Mouse (Mus musculus): ENCODE data around the gene Nkpd1. TPM values are rescaled to one million over a fixed set of nuclear protein-coding genes. Genes with fewer than 3 reads are reported as not detected.
"Not testable (repeated sequence)": the region's sequence is repeated elsewhere in the genome, so short reads cannot be mapped to it uniquely, and the experiment has no call there.

Gene Nkpd1
- polyA plus RNA-seq, 1 experiment from 2014 or later = 0.90 TPM

DNA sequence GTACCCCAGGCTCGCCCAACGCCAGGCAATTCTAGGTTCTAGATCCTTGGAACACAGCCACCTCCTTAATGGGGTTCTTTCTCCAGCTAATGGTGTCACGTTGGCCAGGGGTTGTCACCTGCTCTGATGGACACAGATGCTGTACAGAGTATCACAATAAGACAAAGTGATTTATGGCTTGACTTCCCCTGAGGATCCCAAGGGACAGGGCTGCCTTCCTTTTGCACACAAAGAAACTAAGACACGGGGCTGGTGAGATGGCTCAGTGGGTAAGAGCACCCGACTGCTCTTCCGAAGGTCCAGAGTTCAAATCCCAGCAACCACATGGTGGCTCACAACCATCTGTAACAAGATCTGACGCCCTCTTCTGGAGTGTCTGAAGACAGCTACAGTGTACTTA, 5.7 kb upstream of the Nkpd1 start:
- not testable (repeated sequence) for H3K27me3 ChIP-seq (replicated peaks; ENCODE audit: control insufficient read depth, insufficient read depth, low read length); ATAC-seq; H3K4me3 ChIP-seq (replicated peaks; ENCODE audit: low read length); H3K4me2 ChIP-seq (ENCODE audit: low read length); H3K9me3 ChIP-seq (ENCODE audit: control insufficient read depth, low read length); H3K27ac ChIP-seq (ENCODE audit: low read length); H3K36me3 ChIP-seq (ENCODE audit: control insufficient read depth, insufficient read depth); H3K9ac ChIP-seq (replicated peaks; ENCODE audit: low read depth, low read length)
- peaks cover 19% of the 10 kb centered on the region for H3K4me1 ChIP-seq (replicated peaks; ENCODE audit: control insufficient read depth, insufficient read depth, low read length)
- 94% methylated on average over 6 of the region's 7 CpGs for WGBS

DNA sequence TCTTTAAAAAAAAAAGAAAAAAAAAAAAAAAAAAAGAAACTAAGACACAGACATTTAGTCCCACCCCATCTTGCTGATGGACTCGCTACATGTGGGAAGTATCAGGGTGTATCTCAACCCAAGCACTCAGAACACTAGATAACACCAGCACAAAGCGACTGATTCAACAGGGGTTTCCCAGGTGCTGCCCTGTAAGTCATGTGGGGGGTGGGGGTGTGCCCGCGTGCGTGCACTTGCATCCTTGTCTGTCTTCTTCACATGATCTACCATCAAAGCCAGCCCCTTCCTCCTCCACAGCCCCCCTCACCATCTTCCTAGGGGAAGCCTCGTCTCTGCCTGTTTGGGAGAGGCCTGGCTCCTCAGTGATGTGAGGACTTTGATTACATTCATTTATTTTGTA, 5.3 kb upstream of the Nkpd1 start:
- H3K9me3 ChIP-seq (ENCODE audit: control insufficient read depth, low read length) = no peaks in the 10 kb centered on the region
- peaks cover 15% of the 10 kb centered on the region for H3K4me1 ChIP-seq (replicated peaks; ENCODE audit: control insufficient read depth, insufficient read depth, low read length)
- 77% methylated on average over 6 of the region's 6 CpGs for WGBS
- H3K4me3 ChIP-seq (replicated peaks; ENCODE audit: low read length) = no peak overlapping the region
- no peak overlapping the region for H3K9ac ChIP-seq (replicated peaks; ENCODE audit: low read depth, low read length)
- ATAC-seq = no peak
- H3K36me3 ChIP-seq (ENCODE audit: control insufficient read depth, insufficient read depth) = no peaks in the 10 kb centered on the region
- H3K27ac ChIP-seq (ENCODE audit: low read length) = no peak overlapping the region
- H3K4me2 ChIP-seq (ENCODE audit: low read length) = no peak overlapping the region
- no peaks in the 10 kb centered on the region; the same call in 1 of the 2 replicates for H3K27me3 ChIP-seq (replicated peaks; ENCODE audit: control insufficient read depth, insufficient read depth, low read length)

DNA sequence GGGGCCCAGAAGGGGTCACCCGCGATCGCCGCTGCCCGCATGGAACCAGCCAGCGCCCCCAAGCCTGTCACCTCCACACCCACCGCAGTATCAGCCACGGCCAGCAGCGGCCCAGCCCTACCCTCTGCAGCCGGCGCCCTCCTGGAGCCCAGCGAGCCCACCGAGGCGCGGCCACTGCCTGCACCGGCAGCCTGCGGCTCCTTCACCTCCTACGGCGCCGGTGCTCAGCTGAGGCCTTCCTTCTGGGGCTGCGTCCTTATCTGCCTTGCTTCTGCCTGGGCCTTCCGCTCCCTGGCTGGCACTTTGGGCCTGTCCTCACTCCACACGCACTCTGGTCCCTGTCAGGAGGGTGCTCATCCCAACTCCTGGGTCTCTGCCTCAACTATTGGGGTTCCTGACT, 2.4 kb downstream of the Nkpd1 start:
- H3K9ac ChIP-seq (replicated peaks; ENCODE audit: low read depth, low read length) = peak overlapping the region; percentile 48
- H3K4me3 ChIP-seq (replicated peaks; ENCODE audit: low read length) = 0 out of 2 replicates have a peak overlapping the region, but pooled peaks have one; percentile 14
- H3K27ac ChIP-seq (ENCODE audit: low read length) = no peak overlapping the region
- peaks cover 27% of the 10 kb centered on the region for H3K4me1 ChIP-seq (replicated peaks; ENCODE audit: control insufficient read depth, insufficient read depth, low read length)
- no peaks in the 10 kb centered on the region for H3K9me3 ChIP-seq (ENCODE audit: control insufficient read depth, low read length)
- H3K4me2 ChIP-seq (ENCODE audit: low read length) = peak overlapping the region; percentile 32
- ATAC-seq = no peak
- WGBS = 6% methylated on average over 20 of the region's 23 CpGs
- H3K36me3 ChIP-seq (ENCODE audit: control insufficient read depth, insufficient read depth) = no peaks in the 10 kb centered on the region
- peaks cover 56% of the 10 kb centered on the region for H3K27me3 ChIP-seq (replicated peaks; ENCODE audit: control insufficient read depth, insufficient read depth, low read length)

DNA sequence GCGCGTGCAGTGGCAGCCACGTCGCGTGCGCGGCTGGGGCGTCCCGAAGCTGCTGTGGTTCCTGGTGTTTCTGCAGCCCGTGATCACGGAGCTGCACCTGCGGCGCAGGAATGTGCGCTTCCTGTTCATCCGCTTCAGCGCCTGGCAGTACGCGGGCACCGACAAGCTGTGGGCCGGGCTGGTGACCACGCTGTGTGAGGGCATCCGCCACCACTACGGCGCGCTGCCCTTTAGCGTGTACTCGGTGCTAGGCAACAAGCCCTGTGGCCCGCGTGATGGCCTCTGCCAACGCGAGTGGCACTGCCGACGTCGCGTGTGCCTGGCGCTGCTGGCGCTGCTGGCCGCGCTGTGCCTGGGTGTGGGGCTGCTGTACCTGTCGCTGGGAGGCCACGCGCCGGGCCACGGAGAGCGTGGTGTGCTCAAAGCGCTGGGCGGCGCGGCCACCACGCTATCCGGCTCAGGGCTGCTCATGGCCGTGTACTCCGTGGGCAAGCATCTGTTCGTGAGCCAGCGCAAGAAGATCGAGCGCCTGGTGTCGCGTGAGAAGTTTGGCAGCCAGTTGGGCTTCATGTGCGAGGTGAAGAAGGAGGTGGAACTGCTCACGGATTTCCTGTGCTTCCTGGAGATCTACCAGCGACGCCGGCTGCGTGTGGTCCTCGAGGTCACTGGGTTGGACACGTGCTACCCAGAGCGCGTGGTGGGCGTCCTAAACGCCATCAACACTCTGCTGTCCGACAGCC, 5.5 kb downstream of the Nkpd1 start:
- H3K4me1 ChIP-seq (replicated peaks; ENCODE audit: control insufficient read depth, insufficient read depth, low read length) = peaks cover 23% of the 10 kb centered on the region
- H3K27ac ChIP-seq (ENCODE audit: low read length) = no peak overlapping the region
- ATAC-seq = peak; percentile 18
- peak overlapping the region; percentile 51 for H3K4me3 ChIP-seq (replicated peaks; ENCODE audit: low read length)
- peaks cover 61% of the 10 kb centered on the region for H3K27me3 ChIP-seq (replicated peaks; ENCODE audit: control insufficient read depth, insufficient read depth, low read length)
- no peaks in the 10 kb centered on the region for H3K36me3 ChIP-seq (ENCODE audit: control insufficient read depth, insufficient read depth)
- H3K9me3 ChIP-seq (ENCODE audit: control insufficient read depth, low read length) = no peaks in the 10 kb centered on the region
- peak overlapping the region; percentile 88 for H3K4me2 ChIP-seq (ENCODE audit: low read length)
- peak overlapping the region; percentile 61 for H3K9ac ChIP-seq (replicated peaks; ENCODE audit: low read depth, low read length)
- 8% methylated on average over 72 of the region's 72 CpGs for WGBS

DNA sequence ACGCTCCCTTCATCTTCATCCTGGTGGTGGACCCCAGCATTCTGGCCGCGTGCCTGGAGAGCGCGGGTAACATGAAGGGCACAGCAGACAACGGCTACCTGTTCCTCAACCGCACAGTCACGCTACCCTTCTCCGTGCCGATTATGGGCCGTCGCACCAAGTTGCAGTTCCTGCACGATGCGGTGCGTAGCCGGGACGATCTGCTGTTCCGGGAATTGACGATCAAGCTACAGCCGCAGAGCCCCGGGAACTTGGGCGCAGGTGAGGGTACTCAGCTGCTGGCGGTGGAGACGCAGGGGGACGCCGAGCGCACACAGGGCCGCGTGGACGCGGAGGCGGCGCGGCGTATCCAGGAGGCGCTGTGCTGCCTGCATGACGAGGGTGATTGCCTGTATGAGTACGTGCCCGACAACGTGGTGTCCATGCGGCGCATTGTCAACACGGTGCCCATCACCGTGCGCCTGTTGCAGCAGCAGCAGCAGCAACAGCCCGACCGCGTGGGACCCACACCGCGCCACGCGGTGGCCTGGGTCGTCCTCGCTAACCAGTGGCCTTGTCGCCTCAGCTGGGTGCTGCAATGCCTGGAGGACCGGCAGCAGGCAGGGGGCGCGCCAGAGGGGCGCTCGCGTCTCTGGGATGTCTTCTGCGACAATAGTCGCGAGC, 6.2 kb downstream of the Nkpd1 start:
- peak; percentile 77 for ATAC-seq
- H3K9ac ChIP-seq (replicated peaks; ENCODE audit: low read depth, low read length) = peak overlapping the region; percentile 61
- H3K27me3 ChIP-seq (replicated peaks; ENCODE audit: control insufficient read depth, insufficient read depth, low read length) = peaks cover 54% of the 10 kb centered on the region
- H3K9me3 ChIP-seq (ENCODE audit: control insufficient read depth, low read length) = no peaks in the 10 kb centered on the region
- H3K27ac ChIP-seq (ENCODE audit: low read length) = no peak overlapping the region
- whole genome bisulfite sequencing = 2% methylated on average over 64 of the region's 64 CpGs
- no peaks in the 10 kb centered on the region for H3K36me3 ChIP-seq (ENCODE audit: control insufficient read depth, insufficient read depth)
- H3K4me3 ChIP-seq (replicated peaks; ENCODE audit: low read length) = peak overlapping the region; percentile 51
- peaks cover 23% of the 10 kb centered on the region for H3K4me1 ChIP-seq (replicated peaks; ENCODE audit: control insufficient read depth, insufficient read depth, low read length)
- H3K4me2 ChIP-seq (ENCODE audit: low read length) = peak overlapping the region; percentile 88

DNA sequence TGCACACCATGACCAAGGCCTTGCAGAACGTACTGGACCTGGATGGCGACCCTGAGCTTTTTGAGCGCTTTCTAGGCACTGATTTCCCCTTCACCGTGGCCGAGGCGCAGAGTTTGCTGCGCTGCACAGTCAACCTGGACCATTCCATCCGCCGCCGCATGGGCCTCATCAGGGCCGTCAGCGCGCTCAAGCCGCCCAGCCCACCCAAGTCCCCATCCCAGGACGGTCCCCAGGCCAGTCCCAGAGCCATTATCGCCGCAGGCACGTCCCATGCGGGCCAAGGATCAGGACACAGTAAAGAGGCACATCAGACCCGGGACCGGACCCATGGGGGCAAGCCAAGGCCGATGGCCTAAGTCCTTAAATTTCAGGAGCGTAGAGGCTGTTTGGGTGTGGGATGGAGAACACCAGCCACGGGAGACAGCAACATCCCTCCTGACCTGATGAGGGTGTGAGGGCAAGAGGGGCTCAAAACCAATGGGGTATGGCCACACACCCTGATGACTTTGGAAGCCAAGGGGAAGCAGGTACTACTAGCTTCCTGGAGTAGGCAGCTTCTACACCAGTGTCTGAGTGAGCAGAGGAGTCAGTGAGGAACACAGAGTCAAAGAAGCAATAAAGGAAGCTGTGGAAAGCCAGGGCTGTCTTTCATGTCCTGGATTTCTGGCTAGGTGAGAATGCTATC, 6.9 kb downstream of the Nkpd1 start:
- H3K4me1 ChIP-seq (replicated peaks; ENCODE audit: control insufficient read depth, insufficient read depth, low read length) = peaks cover 23% of the 10 kb centered on the region
- peak overlapping the region; percentile 61 for H3K9ac ChIP-seq (replicated peaks; ENCODE audit: low read depth, low read length)
- peak; percentile 39 for ATAC-seq
- peak overlapping the region; percentile 51 for H3K4me3 ChIP-seq (replicated peaks; ENCODE audit: low read length)
- peak overlapping the region; percentile 88 for H3K4me2 ChIP-seq (ENCODE audit: low read length)
- no peak overlapping the region for H3K27ac ChIP-seq (ENCODE audit: low read length)
- no peaks in the 10 kb centered on the region for H3K9me3 ChIP-seq (ENCODE audit: control insufficient read depth, low read length)
- H3K36me3 ChIP-seq (ENCODE audit: control insufficient read depth, insufficient read depth) = no peaks in the 10 kb centered on the region; the same call in 1 of the 2 replicates
- peaks cover 47% of the 10 kb centered on the region for H3K27me3 ChIP-seq (replicated peaks; ENCODE audit: control insufficient read depth, insufficient read depth, low read length)
- WGBS = 11% methylated on average over 24 of the region's 24 CpGs

DNA sequence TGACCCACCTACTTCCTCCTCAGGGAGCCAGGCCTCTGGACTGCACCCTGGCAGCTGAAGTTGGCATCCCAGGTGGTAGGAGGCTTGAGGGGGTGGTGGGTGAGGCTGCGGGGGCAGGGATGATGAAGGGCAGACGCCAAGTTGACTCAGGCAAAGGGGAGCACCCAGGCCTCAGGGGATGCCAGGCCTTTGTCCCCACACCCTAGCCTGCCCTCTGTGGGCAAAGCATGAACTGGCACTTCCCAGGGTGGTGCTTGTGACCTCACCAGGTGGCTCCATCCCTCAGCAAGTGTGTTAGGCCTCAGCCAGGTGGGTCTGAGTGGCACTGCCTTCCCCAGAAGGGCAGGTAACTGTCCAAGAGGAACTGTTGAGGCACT, 7.5 kb downstream of the Nkpd1 start:
- WGBS = 51% methylated on average over 2 of the region's 2 CpGs
- no peak for ATAC-seq
- H3K4me3 ChIP-seq (replicated peaks; ENCODE audit: low read length) = no peak overlapping the region
- H3K4me2 ChIP-seq (ENCODE audit: low read length) = no peak overlapping the region
- H3K9ac ChIP-seq (replicated peaks; ENCODE audit: low read depth, low read length) = no peak overlapping the region
- peaks cover 23% of the 10 kb centered on the region for H3K4me1 ChIP-seq (replicated peaks; ENCODE audit: control insufficient read depth, insufficient read depth, low read length)
- no peak overlapping the region for H3K27ac ChIP-seq (ENCODE audit: low read length)
- H3K27me3 ChIP-seq (replicated peaks; ENCODE audit: control insufficient read depth, insufficient read depth, low read length) = peaks cover 45% of the 10 kb centered on the region
- no peaks in the 10 kb centered on the region; the same call in 1 of the 2 replicates for H3K36me3 ChIP-seq (ENCODE audit: control insufficient read depth, insufficient read depth)
- H3K9me3 ChIP-seq (ENCODE audit: control insufficient read depth, low read length) = no peaks in the 10 kb centered on the region

DNA sequence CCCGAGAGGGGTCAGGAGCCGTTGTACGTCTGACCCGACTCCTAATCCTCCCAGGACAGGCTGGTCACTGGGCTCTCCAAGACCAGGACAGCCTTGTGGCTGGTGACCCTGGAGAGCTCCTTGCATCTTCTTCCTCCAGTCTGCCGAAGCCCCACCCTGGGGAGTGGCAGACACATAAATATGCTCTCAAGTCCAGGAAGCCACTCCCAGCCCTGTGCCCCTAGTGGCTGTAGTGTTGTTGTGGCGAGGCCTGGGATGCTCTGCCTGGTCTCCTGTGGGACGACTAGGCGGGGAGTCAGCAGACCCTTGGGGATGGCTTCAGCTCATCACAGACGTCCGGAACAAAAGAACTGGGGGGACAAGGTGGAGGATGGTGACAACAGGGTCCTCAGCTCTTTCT, 13.4 kb downstream of the Nkpd1 start:
- ATAC-seq = no peak
- WGBS = 85% methylated on average over 10 of the region's 10 CpGs

DNA sequence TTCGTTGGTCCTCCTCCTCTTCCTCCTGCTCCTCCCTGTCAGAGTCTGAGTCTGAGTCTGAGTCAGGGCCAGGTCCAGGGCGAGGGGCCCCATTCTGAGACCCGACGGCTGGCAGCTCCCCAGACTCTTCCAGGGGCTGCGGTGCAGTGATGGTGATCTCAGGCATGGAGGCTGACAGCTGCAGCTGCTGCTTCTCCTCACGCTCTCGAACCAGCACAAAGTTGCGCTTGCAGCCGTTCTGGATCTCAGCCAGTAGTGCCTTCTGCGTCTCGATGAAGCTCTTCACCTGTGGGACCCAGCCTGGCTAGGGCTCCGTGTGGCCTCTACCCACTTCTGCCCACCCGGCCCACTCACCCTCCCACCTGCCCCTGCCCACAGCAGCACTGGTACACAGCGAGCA, 14.6 kb downstream of the Nkpd1 start:
- H3K36me3 ChIP-seq (ENCODE audit: control insufficient read depth, insufficient read depth) = peaks cover 21% of the 10 kb centered on the region; the same call in 1 of the 2 replicates
- WGBS = 86% methylated on average over 14 of the region's 14 CpGs
- H3K9me3 ChIP-seq (ENCODE audit: control insufficient read depth, low read length) = no peaks in the 10 kb centered on the region
- no peaks in the 10 kb centered on the region for H3K4me1 ChIP-seq (replicated peaks; ENCODE audit: control insufficient read depth, insufficient read depth, low read length)
- H3K4me2 ChIP-seq (ENCODE audit: low read length) = no peak overlapping the region
- H3K4me3 ChIP-seq (replicated peaks; ENCODE audit: low read length) = no peak overlapping the region
- no peak overlapping the region for H3K27ac ChIP-seq (ENCODE audit: low read length)
- no peak for ATAC-seq
- H3K9ac ChIP-seq (replicated peaks; ENCODE audit: low read depth, low read length) = no peak overlapping the region
- H3K27me3 ChIP-seq (replicated peaks; ENCODE audit: control insufficient read depth, insufficient read depth, low read length) = no peaks in the 10 kb centered on the region

More for the DNA sequence above, 13.4 kb downstream of the Nkpd1 start:
- peaks cover 21% of the 10 kb centered on the region; the same call in 1 of the 2 replicates for H3K36me3 ChIP-seq (ENCODE audit: control insufficient read depth, insufficient read depth)
- no peak overlapping the region for H3K27ac ChIP-seq (ENCODE audit: low read length)
- H3K4me1 ChIP-seq (replicated peaks; ENCODE audit: control insufficient read depth, insufficient read depth, low read length) = no peaks in the 10 kb centered on the region
- H3K9me3 ChIP-seq (ENCODE audit: control insufficient read depth, low read length) = no peaks in the 10 kb centered on the region
- H3K4me2 ChIP-seq (ENCODE audit: low read length) = no peak overlapping the region
- no peak overlapping the region for H3K9ac ChIP-seq (replicated peaks; ENCODE audit: low read depth, low read length)
- H3K4me3 ChIP-seq (replicated peaks; ENCODE audit: low read length) = no peak overlapping the region
- no peaks in the 10 kb centered on the region for H3K27me3 ChIP-seq (replicated peaks; ENCODE audit: control insufficient read depth, insufficient read depth, low read length)

Measured in forebrain, embryonic 16.5 days (tissue).